Mouse (Mus musculus): Measurements from ENCODE around the gene Mthfd1l. TPM values are rescaled to one million over a fixed set of nuclear protein-coding genes. Genes with fewer than 3 reads are reported as not detected.
A peak's percentile ranks its signal among the peaks of the same experiment; 100 is the strongest.

The Mthfd1l gene
- total and polyA plus RNA-seq, 2 experiments from 2014 or later = 7.4 to 10.7 TPM

- no peak overlapping the region for H3K4me3 ChIP-seq (ENCODE audit: low read length)
- 75% methylated on average over 4 of the region's 4 CpGs for WGBS
- ATAC-seq = no peak
- no peak overlapping the region for H3K27ac ChIP-seq
- H3K4me2 ChIP-seq (ENCODE audit: low read depth, low read length) = no peak overlapping the region
- 0 out of 2 replicates have a peak, but pooled peaks cover 4% of the 10 kb centered on the region for H3K4me1 ChIP-seq (ENCODE audit: insufficient read depth, low read length)
- H3K27me3 ChIP-seq (ENCODE audit: insufficient read depth, low read length) = no peaks in the 10 kb centered on the region
- DNase-seq (ENCODE audit: low spot score) = no peak
- TF ChIP-seq CTCF (IDR thresholded peaks at IDR 0.05; ENCODE audit: low read depth) = no peak
- H3K36me3 ChIP-seq (ENCODE audit: insufficient read depth, low read length) = no peaks in the 10 kb centered on the region
- no peaks in the 10 kb centered on the region for H3K9me3 ChIP-seq (ENCODE audit: low read length)
- H3K9ac ChIP-seq (replicated peaks; ENCODE audit: low read length) = no peak overlapping the region
Observed at GRCm38 (mm10) chr10:4177285-4177684, 204.4 kb downstream of the Mthfd1l start.

GRCm38 (mm10) chr10:4179049-4179790, 206.3 kb downstream of the Mthfd1l start:
- TF ChIP-seq CTCF (IDR thresholded peaks at IDR 0.05; ENCODE audit: low read depth) = no peak
- Histone ChIP-seq H3K4me2 (ENCODE audit: low read depth, low read length) (no peak overlapping the region), H3K27me3 (ENCODE audit: insufficient read depth, low read length) (no peaks in the 10 kb centered on the region), H3K9ac (replicated peaks; ENCODE audit: low read length) (no peak overlapping the region), H3K4me1 (ENCODE audit: insufficient read depth, low read length) (0 out of 2 replicates have a peak, but pooled peaks cover 3% of the 10 kb centered on the region), H3K27ac (no peak overlapping the region), H3K4me3 (ENCODE audit: low read length) (no peak overlapping the region), H3K9me3 (ENCODE audit: low read length) (no peaks in the 10 kb centered on the region), H3K36me3 (ENCODE audit: insufficient read depth, low read length) (no peaks in the 10 kb centered on the region)
- WGBS = 89% methylated on average over 7 of the region's 7 CpGs
- DNase-seq (ENCODE audit: low spot score) (no peak), ATAC-seq (no peak)

- WGBS = 71% methylated on average over 1 of the region's 1 CpGs
- no peaks in the 10 kb centered on the region for H3K36me3 ChIP-seq (ENCODE audit: insufficient read depth, low read length)
- H3K27ac ChIP-seq = no peak overlapping the region
- no peak overlapping the region for H3K4me2 ChIP-seq (ENCODE audit: low read depth, low read length)
- H3K27me3 ChIP-seq (ENCODE audit: insufficient read depth, low read length) = no peaks in the 10 kb centered on the region
- DNase-seq (ENCODE audit: low spot score) (no peak), ATAC-seq (no peak)
- no peaks in the 10 kb centered on the region for H3K4me1 ChIP-seq (ENCODE audit: insufficient read depth, low read length)
- H3K4me3 ChIP-seq (ENCODE audit: low read length) = no peak overlapping the region
- no peak for TF ChIP-seq CTCF (IDR thresholded peaks at IDR 0.05; ENCODE audit: low read depth)
- no peaks in the 10 kb centered on the region for H3K9me3 ChIP-seq (ENCODE audit: low read length)
- H3K9ac ChIP-seq (replicated peaks; ENCODE audit: low read length) = no peak overlapping the region
Observed at GRCm38 (mm10) chr10:4181953-4182352, 209.0 kb downstream of the Mthfd1l start.

- Histone ChIP-seq H3K4me3 (ENCODE audit: low read length) (no peak overlapping the region), H3K9me3 (ENCODE audit: low read length) (no peaks in the 10 kb centered on the region)
- no peak for ATAC-seq
Observed at GRCm38 (mm10) chr10:4182406-4182805, 209.5 kb downstream of the Mthfd1l start.

GRCm38 (mm10) chr10:4188614-4189402, 215.9 kb downstream of the Mthfd1l start:
- ATAC-seq (0 out of 2 replicates have a peak, but pooled peaks have one; percentile 35), DNase-seq (ENCODE audit: low spot score) (peak; percentile 67)
- H3K9me3 ChIP-seq (ENCODE audit: low read length) = no peaks in the 10 kb centered on the region
- H3K4me1 ChIP-seq (ENCODE audit: insufficient read depth, low read length) = peaks cover 4% of the 10 kb centered on the region; the same call in 1 of the 2 replicates
- H3K4me2 ChIP-seq (ENCODE audit: low read depth, low read length) = no peak overlapping the region
- TF ChIP-seq CTCF (IDR thresholded peaks at IDR 0.05; ENCODE audit: low read depth) = no peak
- H3K36me3 ChIP-seq (ENCODE audit: insufficient read depth, low read length) = no peaks in the 10 kb centered on the region
- H3K4me3 ChIP-seq (ENCODE audit: low read length) = no peak overlapping the region
- WGBS = 57% methylated on average over 18 of the region's 18 CpGs
- H3K9ac ChIP-seq (replicated peaks; ENCODE audit: low read length) = no peak overlapping the region
- H3K27ac ChIP-seq = no peak overlapping the region
- H3K27me3 ChIP-seq (ENCODE audit: insufficient read depth, low read length) = no peaks in the 10 kb centered on the region

More at GRCm38 (mm10) chr10:4182406-4182805, 209.5 kb downstream of the Mthfd1l start:
- no peak for DNase-seq (ENCODE audit: low spot score)
- Histone ChIP-seq H3K9ac (replicated peaks; ENCODE audit: low read length) (no peak overlapping the region), H3K4me2 (ENCODE audit: low read depth, low read length) (no peak overlapping the region), H3K27me3 (ENCODE audit: insufficient read depth, low read length) (no peaks in the 10 kb centered on the region), H3K36me3 (ENCODE audit: insufficient read depth, low read length) (no peaks in the 10 kb centered on the region), H3K27ac (no peak overlapping the region), H3K4me1 (ENCODE audit: insufficient read depth, low read length) (no peaks in the 10 kb centered on the region)
- no peak for TF ChIP-seq CTCF (IDR thresholded peaks at IDR 0.05; ENCODE audit: low read depth)
- 87% methylated on average over 2 of the region's 2 CpGs for WGBS

- no peaks in the 10 kb centered on the region for H3K36me3 ChIP-seq (ENCODE audit: insufficient read depth, low read length)
- ATAC-seq = no peak
- DNase-seq (ENCODE audit: low spot score) = no peak
- H3K4me2 ChIP-seq (ENCODE audit: low read depth, low read length) = no peak overlapping the region
- no peak overlapping the region for H3K4me3 ChIP-seq (ENCODE audit: low read length)
- no peaks in the 10 kb centered on the region for H3K9me3 ChIP-seq (ENCODE audit: low read length)
- no peaks in the 10 kb centered on the region for H3K27me3 ChIP-seq (ENCODE audit: insufficient read depth, low read length)
- WGBS = 55% methylated on average over 6 of the region's 6 CpGs
- TF ChIP-seq CTCF (IDR thresholded peaks at IDR 0.05; ENCODE audit: low read depth) = no peak
- peaks cover 4% of the 10 kb centered on the region; the same call in 1 of the 2 replicates for H3K4me1 ChIP-seq (ENCODE audit: insufficient read depth, low read length)
- no peak overlapping the region for H3K9ac ChIP-seq (replicated peaks; ENCODE audit: low read length)
- H3K27ac ChIP-seq = no peak overlapping the region
Observed at GRCm38 (mm10) chr10:4189422-4189821, 216.5 kb downstream of the Mthfd1l start.
